Mouse (Mus musculus) olfactory bulb, adult 2 months (tissue): ENCODE measurements around the gene Rrp36.

Source experiments
- CTCF ChIP-seq: fragments of 200-500 bp; IDR thresholded peaks from 2 replicates; pipeline ENCODE4 v1.5.1; 2012; ENCODE audit warnings: low read depth, mild to moderate bottlenecking, low read length, moderate library complexity; ENCODE audit not compliant: insufficient read depth
- POLR2A ChIP-seq: fragments of 200-500 bp; IDR thresholded peaks from 2 replicates; pipeline ENCODE4 v1.6.1; 2012; ENCODE audit warnings: mild to moderate bottlenecking, low read depth, low read length, moderate library complexity; ENCODE audit not compliant: insufficient read depth

GRCm38 (mm10) chr17:46681466-46682118 is 7.4 kb upstream of the Rrp36 start:
- TF ChIP-seq POLR2A: no peak
- no peak for TF ChIP-seq CTCF
